In the genomic region with DNA sequence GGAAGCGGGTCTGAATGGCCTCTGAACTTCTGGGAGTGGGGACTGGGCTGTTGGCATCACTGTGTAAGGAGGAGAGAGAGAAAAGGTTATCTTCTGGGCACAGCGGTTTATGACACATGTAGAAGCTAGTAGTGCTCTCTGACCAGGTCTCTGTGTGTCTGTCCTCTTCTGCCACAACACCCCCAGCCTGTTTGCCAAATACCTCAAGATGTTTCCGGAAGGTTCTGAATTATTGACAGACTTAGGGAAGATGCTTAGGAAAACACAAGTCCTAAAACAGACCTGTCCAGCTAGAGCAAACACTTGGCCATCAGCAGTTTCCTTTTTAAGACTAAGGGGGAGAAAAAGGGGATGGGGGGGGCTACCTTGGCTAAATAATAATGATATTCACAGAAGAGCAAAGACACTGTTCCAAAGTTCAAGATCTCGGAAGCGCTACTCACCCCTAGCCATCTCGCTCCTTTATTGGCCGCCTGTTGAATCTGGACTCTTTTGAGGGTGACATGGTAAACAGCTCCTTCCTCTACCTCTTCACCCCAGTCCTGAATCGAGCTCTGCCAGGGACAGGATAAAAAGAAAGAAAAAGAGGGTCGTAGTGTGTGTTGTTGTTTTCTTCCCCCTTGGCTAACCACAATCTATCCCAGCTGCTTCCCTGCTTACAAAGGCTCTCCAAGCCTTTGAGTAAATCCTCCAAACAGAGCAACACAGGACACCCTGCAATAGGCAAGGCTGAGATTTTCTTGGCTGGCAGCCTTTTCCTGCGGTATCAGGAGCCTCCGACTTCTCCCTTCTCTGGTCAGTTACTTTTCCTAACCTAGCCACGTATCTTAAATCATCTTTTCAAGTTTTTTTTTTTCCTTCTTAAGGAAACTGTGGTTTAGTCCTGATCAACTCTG, we compare ENCODE assay signal across 8 mouse cellular contexts.
A peak's percentile ranks its signal among the peaks of the same experiment; 100 is the strongest.
DNase-seq lines count a peak whose midpoint lies in the region; ATAC-seq lines count a peak whose summit lies in the region.

No protein-coding gene starts in this region.

- H3K4me1 ChIP-seq in forebrain, embryonic 15.5 days: peaks cover 22% of the 10 kb centered on the region
- peaks cover 11% of the 10 kb centered on the region for H3K4me1 ChIP-seq in hindbrain, embryonic 16.5 days (ENCODE audit: control insufficient read depth, insufficient read depth, low read depth, low read length)
- peaks cover 33% of the 10 kb centered on the region for H3K4me1 ChIP-seq in liver, embryonic 13.5 days (replicated peaks)
- peaks cover 4% of the 10 kb centered on the region; the same call in 1 of the 2 replicates for H3K4me1 ChIP-seq in neural tube, embryonic 14.5 days (ENCODE audit: control insufficient read depth, insufficient read depth, low read length)

- ATAC-seq in forebrain, embryonic 15.5 days (replicated peaks): no peak
- no peak for ATAC-seq in hindbrain, embryonic 16.5 days
- no peak for ATAC-seq in liver, embryonic 13.5 days (ENCODE audit: low read depth)
- no peak for ATAC-seq in neural tube, embryonic 14.5 days (ENCODE audit: low read depth)

- H3K36me3 ChIP-seq in forebrain, embryonic 15.5 days: no peaks in the 10 kb centered on the region
- no peaks in the 10 kb centered on the region; the same call in 1 of the 2 replicates for H3K36me3 ChIP-seq in hindbrain, embryonic 16.5 days (ENCODE audit: control insufficient read depth, insufficient read depth, low read length)
- no peaks in the 10 kb centered on the region for H3K36me3 ChIP-seq in liver, embryonic 13.5 days
- H3K36me3 ChIP-seq in neural tube, embryonic 14.5 days (ENCODE audit: control insufficient read depth, insufficient read depth, low read length): no peaks in the 10 kb centered on the region

- no peaks in the 10 kb centered on the region for H3K9me3 ChIP-seq in forebrain, embryonic 15.5 days
- H3K9me3 ChIP-seq in hindbrain, embryonic 16.5 days (ENCODE audit: control insufficient read depth, low read length): no peaks in the 10 kb centered on the region
- H3K9me3 ChIP-seq in liver, embryonic 13.5 days (replicated peaks): 0 out of 2 replicates have a peak, but pooled peaks cover 3% of the 10 kb centered on the region
- no peaks in the 10 kb centered on the region for H3K9me3 ChIP-seq in neural tube, embryonic 14.5 days (ENCODE audit: control insufficient read depth, low read length)

- 0 out of 2 replicates have a peak overlapping the region, but pooled peaks have one; percentile 7 for H3K27ac ChIP-seq in forebrain, embryonic 15.5 days (replicated peaks)
- H3K27ac ChIP-seq in hindbrain, embryonic 16.5 days (ENCODE audit: low read depth, low read length): peak overlapping the region; percentile 20; the same call in 1 of the 2 replicates
- H3K27ac ChIP-seq in liver, embryonic 13.5 days: peak overlapping the region; percentile 8; the same call in 1 of the 2 replicates
- H3K27ac ChIP-seq in neural tube, embryonic 14.5 days (ENCODE audit: low read depth, low read length): no peak overlapping the region

- peak overlapping the region; percentile 69 for H3K4me3 ChIP-seq in forebrain, embryonic 15.5 days
- peak overlapping the region; percentile 63 for H3K4me3 ChIP-seq in hindbrain, embryonic 16.5 days (ENCODE audit: low read length)
- H3K4me3 ChIP-seq in liver, embryonic 13.5 days (replicated peaks): peak overlapping the region; percentile 36
- H3K4me3 ChIP-seq in neural tube, embryonic 14.5 days (ENCODE audit: low read depth, low read length): peak overlapping the region; percentile 61

- H3K27me3 ChIP-seq in forebrain, embryonic 15.5 days: no peaks in the 10 kb centered on the region
- no peaks in the 10 kb centered on the region for H3K27me3 ChIP-seq in hindbrain, embryonic 16.5 days (replicated peaks; ENCODE audit: control insufficient read depth, insufficient read depth, low read length)
- H3K27me3 ChIP-seq in liver, embryonic 13.5 days: peaks cover 59% of the 10 kb centered on the region
- no peaks in the 10 kb centered on the region for H3K27me3 ChIP-seq in neural tube, embryonic 14.5 days (ENCODE audit: control insufficient read depth, insufficient read depth, low read length)

- peak overlapping the region; percentile 54 for H3K4me2 ChIP-seq in forebrain, embryonic 15.5 days (replicated peaks)
- H3K4me2 ChIP-seq in hindbrain, embryonic 16.5 days (ENCODE audit: low read length): peak overlapping the region; percentile 76
- peak overlapping the region; percentile 59 for H3K4me2 ChIP-seq in liver, embryonic 13.5 days
- H3K4me2 ChIP-seq in neural tube, embryonic 14.5 days (ENCODE audit: low read depth, low read length): peak overlapping the region; percentile 88

- peak; percentile 52 for DNase-seq in gastrocnemius, postnatal 10 days
- DNase-seq in gastrocnemius, adult 18-20 months (ENCODE audit: low spot score): no peak
- no peak for DNase-seq in liver, embryonic 13.5 days
- no peak for DNase-seq in cerebellum, adult 11 months
- DNase-seq in right cerebral cortex, postnatal 4 days: no peak

- WGBS in forebrain, embryonic 15.5 days: 31% methylated on average over 12 of the region's 12 CpGs
- WGBS in hindbrain, embryonic 16.5 days: 30% methylated on average over 12 of the region's 12 CpGs
- 31% methylated on average over 12 of the region's 12 CpGs for WGBS in liver, embryonic 13.5 days (ENCODE audit: insufficient replicate concordance)
- WGBS in neural tube, embryonic 14.5 days: 35% methylated on average over 12 of the region's 12 CpGs

- no peak overlapping the region for H3K9ac ChIP-seq in forebrain, embryonic 15.5 days (replicated peaks)
- peak overlapping the region; percentile 24 for H3K9ac ChIP-seq in hindbrain, embryonic 16.5 days (ENCODE audit: low read depth, low read length)
- peak overlapping the region; percentile 35 for H3K9ac ChIP-seq in liver, embryonic 13.5 days
- H3K9ac ChIP-seq in neural tube, embryonic 14.5 days (replicated peaks; ENCODE audit: low read depth, low read length): 0 out of 2 replicates have a peak overlapping the region, but pooled peaks have one; percentile 28
